Mouse (Mus musculus): ENCODE results near the gene Cep250. TPM values are rescaled to one million over a fixed set of nuclear protein-coding genes. Genes with fewer than 3 reads are reported as not detected.
A peak's percentile ranks its signal among the peaks of the same experiment; 100 is the strongest.

Gene Cep250
- polyA plus RNA-seq, 1 experiment, result 39.1 TPM

DNA sequence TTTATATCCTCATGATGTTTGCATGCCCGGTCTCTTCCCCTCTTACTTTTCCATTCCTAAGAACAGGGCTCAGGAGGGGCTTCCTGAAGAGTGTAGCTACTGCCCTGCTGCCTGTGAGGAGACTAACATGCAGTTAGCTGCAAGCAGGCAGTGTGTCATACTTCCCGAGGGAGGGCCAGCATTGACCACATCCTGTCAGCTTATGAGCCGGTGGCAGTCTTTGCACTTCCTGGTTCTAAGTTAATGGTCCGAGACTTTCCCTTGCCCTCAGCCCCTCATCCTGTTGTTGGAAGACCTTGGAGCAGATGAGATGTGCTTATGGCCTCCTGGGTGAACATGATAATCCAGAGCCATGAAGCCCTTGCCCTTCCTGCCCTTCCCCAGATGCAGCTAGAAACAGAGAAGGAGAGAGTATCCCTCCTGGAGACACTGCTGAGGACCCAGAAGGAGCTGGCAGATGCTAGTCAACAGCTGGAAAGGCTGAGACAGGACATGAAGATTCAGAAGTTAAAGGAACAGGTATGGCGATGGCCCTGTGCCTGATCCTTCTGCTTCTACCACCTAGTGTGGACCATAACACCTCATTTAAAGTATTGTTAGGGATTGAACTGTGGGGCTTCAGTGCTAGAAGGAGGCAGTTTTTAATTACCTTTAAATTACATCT, 23.2 kb downstream of the Cep250 start:
- H3K4me3 ChIP-seq (replicated peaks; ENCODE audit: control insufficient read depth, low read depth, low read length), result peak overlapping the region; percentile 61
- H3K4me1 ChIP-seq (ENCODE audit: control insufficient read depth, insufficient read depth, low read length), result peaks cover 3% of the 10 kb centered on the region; the same call in 1 of the 2 replicates
- H3K27ac ChIP-seq (ENCODE audit: control insufficient read depth, insufficient read depth, low read depth, low read length, poor library complexity), result peak overlapping the region; percentile 74
- TF ChIP-seq CTCF (IDR thresholded peaks at IDR 0.05; ENCODE audit: control insufficient read depth, insufficient read depth, low read length), result no peak
- 0 out of 2 replicates have a peak, but pooled peaks have one; percentile 13 for TF ChIP-seq POLR2A (IDR thresholded peaks at IDR 0.05; ENCODE audit: borderline replicate concordance, control insufficient read depth, low read depth, low read length)
- 17% methylated on average over 5 of the region's 5 CpGs for WGBS

DNA sequence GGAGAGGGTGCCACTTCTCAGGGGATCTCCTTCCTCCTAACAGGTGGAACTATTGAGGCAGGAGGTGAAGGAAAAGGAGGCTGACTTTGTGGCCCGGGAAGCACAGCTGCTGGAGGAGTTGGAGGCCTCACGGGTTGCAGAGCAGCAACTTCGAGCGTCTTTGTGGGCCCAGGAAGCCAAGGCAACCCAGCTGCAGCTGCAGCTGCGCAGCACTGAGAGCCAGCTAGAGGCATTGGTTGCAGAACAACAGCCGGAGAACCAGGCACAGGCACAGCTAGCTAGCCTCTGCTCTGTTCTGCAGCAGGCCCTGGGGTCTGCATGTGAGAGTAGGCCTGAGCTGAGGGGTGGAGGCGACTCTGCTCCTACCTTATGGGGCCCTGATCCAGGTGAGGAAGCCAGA, 29.5 kb downstream of the Cep250 start:
- Histone ChIP-seq H3K4me1 (ENCODE audit: control insufficient read depth, insufficient read depth, low read length) (no peaks in the 10 kb centered on the region), H3K27ac (ENCODE audit: control insufficient read depth, insufficient read depth, low read depth, low read length, poor library complexity) (no peak overlapping the region), H3K4me3 (replicated peaks; ENCODE audit: control insufficient read depth, low read depth, low read length) (no peak overlapping the region)
- TF ChIP-seq POLR2A (IDR thresholded peaks at IDR 0.05; ENCODE audit: borderline replicate concordance, control insufficient read depth, low read depth, low read length) (no peak), CTCF (IDR thresholded peaks at IDR 0.05; ENCODE audit: control insufficient read depth, insufficient read depth, low read length) (no peak)
- WGBS, result 78% methylated on average over 7 of the region's 7 CpGs

DNA sequence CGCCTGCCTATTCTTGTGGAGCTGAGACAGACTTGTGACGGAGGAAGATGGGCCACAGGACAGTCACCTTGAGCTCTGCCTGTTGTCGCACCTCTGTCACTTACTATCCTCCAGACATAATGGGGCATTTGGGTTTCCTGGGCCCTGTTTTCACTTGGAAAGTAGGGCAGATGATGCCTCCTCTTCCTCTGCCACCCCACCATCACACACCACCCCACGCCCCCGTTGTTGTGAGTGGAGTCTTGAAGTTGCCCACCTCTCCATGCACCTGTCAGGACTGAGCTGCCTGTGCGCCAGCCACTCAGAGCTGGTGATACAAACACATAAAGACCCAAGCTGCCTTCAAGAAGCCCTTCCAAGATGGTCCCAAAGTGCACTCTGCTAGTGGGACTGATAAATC, 30.9 kb downstream of the Cep250 start:
- Histone ChIP-seq H3K4me3 (replicated peaks; ENCODE audit: control insufficient read depth, low read depth, low read length) (no peak overlapping the region), H3K27ac (ENCODE audit: control insufficient read depth, insufficient read depth, low read depth, low read length, poor library complexity) (no peak overlapping the region), H3K4me1 (ENCODE audit: control insufficient read depth, insufficient read depth, low read length) (no peaks in the 10 kb centered on the region)
- WGBS, result 89% methylated on average over 6 of the region's 6 CpGs
- TF ChIP-seq POLR2A (IDR thresholded peaks at IDR 0.05; ENCODE audit: borderline replicate concordance, control insufficient read depth, low read depth, low read length), result no peak
- no peak for TF ChIP-seq CTCF (IDR thresholded peaks at IDR 0.05; ENCODE audit: control insufficient read depth, insufficient read depth, low read length)

DNA sequence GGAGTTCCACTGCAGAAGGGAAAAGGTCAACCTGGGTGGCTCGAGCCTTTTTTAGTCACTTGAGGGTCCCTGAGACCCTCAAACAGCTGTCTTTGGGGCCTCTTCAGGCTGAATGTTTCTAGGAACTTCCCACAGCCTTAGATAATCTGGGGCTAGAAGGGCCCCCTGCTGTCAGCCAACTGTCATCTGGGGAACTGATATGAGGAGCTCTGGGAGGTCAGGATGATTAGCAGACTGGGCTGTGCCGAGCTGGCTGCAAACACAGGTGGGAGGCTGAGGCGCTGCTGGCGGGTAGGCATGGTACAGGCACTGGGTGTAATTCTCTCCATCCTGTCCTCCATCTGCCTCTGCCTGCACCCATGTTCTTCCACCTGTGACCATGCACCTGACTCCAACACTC, 32.8 kb downstream of the Cep250 start:
- Histone ChIP-seq H3K27ac (ENCODE audit: control insufficient read depth, insufficient read depth, low read depth, low read length, poor library complexity) (peak overlapping the region; percentile 26; the same call in 1 of the 2 replicates), H3K4me3 (replicated peaks; ENCODE audit: control insufficient read depth, low read depth, low read length) (no peak overlapping the region), H3K4me1 (ENCODE audit: control insufficient read depth, insufficient read depth, low read length) (no peaks in the 10 kb centered on the region)
- TF ChIP-seq POLR2A (IDR thresholded peaks at IDR 0.05; ENCODE audit: borderline replicate concordance, control insufficient read depth, low read depth, low read length), result no peak
- no peak for TF ChIP-seq CTCF (IDR thresholded peaks at IDR 0.05; ENCODE audit: control insufficient read depth, insufficient read depth, low read length)
- WGBS, result 63% methylated on average over 4 of the region's 4 CpGs

DNA sequence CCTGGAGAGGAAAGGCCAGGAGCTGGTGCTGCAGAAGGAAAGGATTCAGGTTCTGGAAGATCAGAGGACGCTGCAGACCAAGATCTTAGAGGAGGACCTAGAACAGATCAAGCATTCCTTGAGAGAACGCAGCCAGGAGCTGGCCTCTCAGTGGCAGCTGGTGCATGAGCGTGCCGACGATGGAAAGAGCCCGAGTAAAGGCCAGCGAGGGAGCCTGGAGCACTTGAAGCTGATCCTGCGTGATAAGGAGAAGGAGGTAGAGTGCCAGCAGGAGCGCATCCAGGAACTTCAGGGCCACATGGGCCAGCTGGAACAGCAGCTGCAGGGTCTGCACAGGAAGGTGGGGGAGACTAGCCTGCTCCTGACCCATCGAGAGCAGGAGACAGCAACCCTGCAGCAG, 34.9 kb downstream of the Cep250 start:
- no peaks in the 10 kb centered on the region for H3K4me1 ChIP-seq (ENCODE audit: control insufficient read depth, insufficient read depth, low read length)
- WGBS, result 90% methylated on average over 10 of the region's 10 CpGs
- no peak overlapping the region for H3K27ac ChIP-seq (ENCODE audit: control insufficient read depth, insufficient read depth, low read depth, low read length, poor library complexity)
- TF ChIP-seq POLR2A (IDR thresholded peaks at IDR 0.05; ENCODE audit: borderline replicate concordance, control insufficient read depth, low read depth, low read length) (no peak), CTCF (IDR thresholded peaks at IDR 0.05; ENCODE audit: control insufficient read depth, insufficient read depth, low read length) (no peak)
- H3K4me3 ChIP-seq (replicated peaks; ENCODE audit: control insufficient read depth, low read depth, low read length), result no peak overlapping the region

DNA sequence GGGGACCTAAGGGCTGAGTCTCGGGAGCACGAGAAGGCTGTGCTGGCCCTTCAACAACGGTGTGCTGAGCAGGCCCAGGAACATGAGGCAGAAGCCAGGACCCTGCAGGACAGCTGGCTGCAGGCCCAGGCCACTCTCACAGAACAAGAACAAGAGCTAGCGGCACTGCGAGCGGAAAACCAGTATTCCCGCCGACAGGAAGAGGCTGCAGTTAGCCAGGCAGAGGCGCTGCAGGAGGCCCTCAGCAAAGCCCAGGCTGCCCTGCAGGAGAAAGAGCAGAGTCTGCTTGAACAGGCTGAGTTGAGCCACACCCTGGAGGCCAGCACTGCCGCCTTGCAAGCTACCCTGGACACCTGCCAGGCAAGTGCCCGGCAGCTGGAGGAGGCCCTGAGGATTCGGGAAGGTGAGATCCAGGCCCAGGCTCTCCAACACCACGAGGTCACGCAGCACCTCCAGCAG, 35.6 kb downstream of the Cep250 start:
- Histone ChIP-seq H3K4me3 (replicated peaks; ENCODE audit: control insufficient read depth, low read depth, low read length) (no peak overlapping the region), H3K4me1 (ENCODE audit: control insufficient read depth, insufficient read depth, low read length) (no peaks in the 10 kb centered on the region), H3K27ac (ENCODE audit: control insufficient read depth, insufficient read depth, low read depth, low read length, poor library complexity) (no peak overlapping the region; the same call in 1 of the 2 replicates)
- no peak; the same call in 1 of the 2 replicates for TF ChIP-seq POLR2A (IDR thresholded peaks at IDR 0.05; ENCODE audit: borderline replicate concordance, control insufficient read depth, low read depth, low read length)
- TF ChIP-seq CTCF (IDR thresholded peaks at IDR 0.05; ENCODE audit: control insufficient read depth, insufficient read depth, low read length), result no peak
- 76% methylated on average over 14 of the region's 14 CpGs for WGBS

DNA sequence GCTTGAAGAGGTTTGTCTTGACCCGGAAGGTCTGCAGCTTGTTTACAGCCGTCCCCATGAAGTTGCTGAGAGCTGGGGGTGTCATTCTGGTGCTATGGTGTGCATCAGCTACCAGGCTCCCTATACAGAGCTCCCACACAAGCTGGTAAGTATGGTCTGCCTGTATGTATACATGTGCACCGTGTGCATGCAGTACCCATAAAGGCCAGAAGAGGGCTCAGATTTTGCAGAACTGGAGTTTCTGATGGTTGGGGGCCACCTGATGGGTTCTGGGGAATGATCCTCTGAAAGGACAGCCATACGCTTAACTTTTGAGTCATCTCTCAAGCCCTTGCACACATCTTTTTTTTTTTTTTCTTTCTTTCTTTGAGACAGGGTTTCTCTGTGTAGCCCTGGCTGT, 49.1 kb downstream of the Cep250 start:
- no peak overlapping the region for H3K27ac ChIP-seq (ENCODE audit: control insufficient read depth, insufficient read depth, low read depth, low read length, poor library complexity)
- no peak overlapping the region for H3K4me3 ChIP-seq (replicated peaks; ENCODE audit: control insufficient read depth, low read depth, low read length)
- TF ChIP-seq POLR2A (IDR thresholded peaks at IDR 0.05; ENCODE audit: borderline replicate concordance, control insufficient read depth, low read depth, low read length), result no peak
- no peak for TF ChIP-seq CTCF (IDR thresholded peaks at IDR 0.05; ENCODE audit: control insufficient read depth, insufficient read depth, low read length)
- WGBS, result 83% methylated on average over 4 of the region's 4 CpGs
- 0 out of 2 replicates have a peak, but pooled peaks cover 2% of the 10 kb centered on the region for H3K4me1 ChIP-seq (ENCODE audit: control insufficient read depth, insufficient read depth, low read length)

DNA sequence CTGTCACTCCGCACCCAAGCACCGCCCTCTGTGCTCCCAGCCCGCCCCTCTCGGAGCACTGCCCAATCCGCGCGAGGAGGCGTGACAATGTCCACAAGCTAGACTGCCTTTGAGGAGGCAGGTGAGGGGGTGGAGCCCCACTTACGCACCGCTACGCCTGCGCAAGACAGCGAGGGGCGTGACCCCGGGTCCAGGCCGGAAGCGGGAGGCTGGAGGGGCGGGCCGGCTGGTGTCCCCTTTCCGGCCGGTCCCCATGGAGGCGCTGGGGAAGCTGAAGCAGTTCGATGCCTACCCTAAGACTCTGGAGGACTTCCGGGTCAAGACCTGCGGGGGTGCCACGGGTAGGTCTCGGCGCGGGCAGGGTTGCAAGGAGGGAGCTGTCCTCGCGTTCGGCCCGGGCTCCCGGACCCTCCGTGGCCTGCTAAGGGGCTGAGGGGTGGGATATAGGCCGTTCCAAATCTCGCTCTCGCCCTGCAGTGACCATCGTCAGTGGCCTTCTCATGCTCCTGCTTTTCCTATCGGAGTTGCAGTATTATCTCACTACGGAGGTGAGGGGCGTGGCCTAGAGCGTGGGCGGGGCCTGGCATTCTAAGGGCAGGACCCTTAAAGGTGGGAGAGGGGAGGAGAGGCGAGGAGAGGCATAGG, 51.8 kb downstream of the Cep250 start, which contains the start of the genes 6430550D23Rik and Ergic3:
Gene 6430550D23Rik (minus strand): TSS at position 90 of the 645 bp plus-strand sequence.
Gene Ergic3 (plus strand): TSS at position 158 of the 645 bp plus-strand sequence.
- under 1% methylated on average over 45 of the region's 45 CpGs for WGBS
- Histone ChIP-seq H3K27ac (ENCODE audit: control insufficient read depth, insufficient read depth, low read depth, low read length, poor library complexity) (peak within 1 kb of the TSS; percentile 35; the same call in 1 of the 2 replicates), H3K4me3 (replicated peaks; ENCODE audit: control insufficient read depth, low read depth, low read length) (peak within 1 kb of the TSS; percentile 87), H3K4me1 (ENCODE audit: control insufficient read depth, insufficient read depth, low read length) (0 out of 2 replicates have a peak, but pooled peaks cover 2% of the 10 kb centered on the region)
- peak; percentile 49; the same call in 1 of the 2 replicates for TF ChIP-seq POLR2A (IDR thresholded peaks at IDR 0.05; ENCODE audit: borderline replicate concordance, control insufficient read depth, low read depth, low read length)
- TF ChIP-seq CTCF (IDR thresholded peaks at IDR 0.05; ENCODE audit: control insufficient read depth, insufficient read depth, low read length), result no peak
